Mouse (Mus musculus) lung, embryonic 16.5 days (tissue): ENCODE measurements around the gene Cntn2. TPM values are rescaled to one million over a fixed set of nuclear protein-coding genes. Genes with fewer than 3 reads are reported as not detected.

ENCODE experiments used
- ATAC-seq: fragments of 200-750 bp; cut with Nextera tagmentation; 2 replicates; pipeline ENCODE4 v1.8.0; 2017; ENCODE audit warnings: low read depth, mild to moderate bottlenecking, moderate library complexity
- H3K27ac ChIP-seq: fragments of 300-500 bp; sonication (generic); 2 replicates; pipeline ENCODE4 v1.5.1; 2014; ENCODE audit warnings: mild to moderate bottlenecking, control low read depth, low read length
- H3K27me3 ChIP-seq: fragments of 300-500 bp; sonication (generic); 2 replicates; pipeline ENCODE4 v1.6.1; 2014; ENCODE audit warnings: low read depth, low read length, mixed read lengths; ENCODE audit not compliant: control insufficient read depth, insufficient read depth
- H3K36me3 ChIP-seq: fragments of 300-500 bp; sonication (generic); 2 replicates; pipeline ENCODE4 v1.6.1; 2014; ENCODE audit warnings: low read length; ENCODE audit not compliant: control insufficient read depth, insufficient read depth
- H3K4me1 ChIP-seq: fragments of 300-500 bp; sonication (generic); replicated peaks from 2 replicates; pipeline ENCODE4 v1.6.1; 2014; ENCODE audit warnings: low read length, mixed read lengths; ENCODE audit not compliant: control insufficient read depth, insufficient read depth
- H3K4me2 ChIP-seq: fragments of 300-500 bp; sonication (generic); 2 replicates; pipeline ENCODE4 v1.6.1; 2014; ENCODE audit warnings: low read depth, low read length, control low read depth
- H3K4me3 ChIP-seq: fragments of 300-500 bp; sonication (generic); 2 replicates; pipeline ENCODE4 v1.5.1; 2014; ENCODE audit warnings: mild to moderate bottlenecking, low read length, control low read depth
- H3K9ac ChIP-seq: fragments of 300-500 bp; sonication (generic); 2 replicates; pipeline ENCODE4 v1.6.1; 2014; ENCODE audit warnings: low read length, control low read depth
- H3K9me3 ChIP-seq: fragments of 300-500 bp; sonication (generic); 2 replicates; pipeline ENCODE4 v1.6.1; 2016; ENCODE audit warnings: low read length; ENCODE audit not compliant: control insufficient read depth
- WGBS: fragments of 180-500 bp; shearing (Covaris S2); extraction: QIAGEN DNeasy Blood & Tissue Kit; methylation state at CpG from one replicate; pipeline ENCODE4 v1.1.7; 2014; 5-methylcytosine and 5-hydroxymethylcytosine counted together
- polyA plus RNA-seq: library from polyadenylated mRNA; unstranded; fragments of >200 nt; fragmentation: Nextera tagmentation; extraction: Ambion mirVana; gene quantifications from 2 replicates; pipeline ENCODE4 v1.2.1, GENCODE M21; 2015

Cntn2 gene
- polyA plus RNA-seq = 0.09 TPM in 2 replicates

GRCm38 (mm10) chr1:132542762-132543306, at the start of gene Cntn2:
Cntn2 (minus strand) TSS chr1:132543256.
- Histone ChIP-seq H3K4me2 (peak within 1 kb of the TSS; percentile 31; the same call in 1 of the 2 replicates), H3K9ac (no peak within 1 kb of the TSS), H3K27ac (no peak within 1 kb of the TSS), H3K9me3 (no peaks in the 10 kb centered on the region), H3K36me3 (no peaks in the 10 kb centered on the region), H3K27me3 (peaks cover 39% of the 10 kb centered on the region), H3K4me3 (peak within 1 kb of the TSS; percentile 7; the same call in 1 of the 2 replicates), H3K4me1 (peaks cover 10% of the 10 kb centered on the region)
- WGBS = 2% methylated on average over 30 of the region's 30 CpGs
- no peak; the same call in 1 of the 2 replicates for ATAC-seq

GRCm38 (mm10) chr1:132592145-132592544, 49.1 kb upstream of the Cntn2 start:
- H3K27me3 ChIP-seq = no peaks in the 10 kb centered on the region
- no peak overlapping the region for H3K9ac ChIP-seq
- no peak overlapping the region for H3K27ac ChIP-seq
- no peaks in the 10 kb centered on the region for H3K36me3 ChIP-seq
- no peak overlapping the region for H3K4me2 ChIP-seq
- H3K4me1 ChIP-seq = no peaks in the 10 kb centered on the region
- no peak overlapping the region for H3K4me3 ChIP-seq
- 74% methylated on average over 5 of the region's 5 CpGs for WGBS
- no peaks in the 10 kb centered on the region for H3K9me3 ChIP-seq
- no peak for ATAC-seq

GRCm38 (mm10) chr1:132591399-132591930, 48.4 kb upstream of the Cntn2 start:
- no peak for ATAC-seq

GRCm38 (mm10) chr1:132586679-132587201, 43.7 kb upstream of the Cntn2 start:
- H3K4me2 ChIP-seq = no peak overlapping the region

More at GRCm38 (mm10) chr1:132591399-132591930, 48.4 kb upstream of the Cntn2 start:
- no peaks in the 10 kb centered on the region for H3K4me1 ChIP-seq
- no peak overlapping the region for H3K27ac ChIP-seq
- WGBS = 70% methylated on average over 11 of the region's 11 CpGs
- no peaks in the 10 kb centered on the region for H3K36me3 ChIP-seq
- no peaks in the 10 kb centered on the region for H3K27me3 ChIP-seq
- H3K4me3 ChIP-seq = no peak overlapping the region
- H3K9ac ChIP-seq = no peak overlapping the region
- no peak overlapping the region for H3K4me2 ChIP-seq
- no peaks in the 10 kb centered on the region for H3K9me3 ChIP-seq

GRCm38 (mm10) chr1:132585376-132585775, 42.3 kb upstream of the Cntn2 start:
- ATAC-seq = no peak
- no peaks in the 10 kb centered on the region for H3K36me3 ChIP-seq
- 77% methylated on average over 4 of the region's 4 CpGs for WGBS
- no peak overlapping the region for H3K4me3 ChIP-seq
- no peaks in the 10 kb centered on the region for H3K9me3 ChIP-seq
- no peak overlapping the region for H3K4me2 ChIP-seq
- no peaks in the 10 kb centered on the region for H3K4me1 ChIP-seq
- no peak overlapping the region for H3K9ac ChIP-seq
- no peak overlapping the region for H3K27ac ChIP-seq
- H3K27me3 ChIP-seq = no peaks in the 10 kb centered on the region

More at GRCm38 (mm10) chr1:132586679-132587201, 43.7 kb upstream of the Cntn2 start:
- 30% methylated on average over 15 of the region's 15 CpGs for WGBS
- H3K4me3 ChIP-seq = no peak overlapping the region
- no peaks in the 10 kb centered on the region for H3K4me1 ChIP-seq
- no peak overlapping the region for H3K27ac ChIP-seq
- peak; percentile 53; the same call in 1 of the 2 replicates for ATAC-seq
- H3K9me3 ChIP-seq = no peaks in the 10 kb centered on the region
- H3K36me3 ChIP-seq = no peaks in the 10 kb centered on the region
- no peaks in the 10 kb centered on the region for H3K27me3 ChIP-seq
- no peak overlapping the region for H3K9ac ChIP-seq

- Histone ChIP-seq H3K9ac (no peak overlapping the region), H3K36me3 (no peaks in the 10 kb centered on the region), H3K27ac (no peak overlapping the region), H3K4me2 (no peak overlapping the region), H3K9me3 (no peaks in the 10 kb centered on the region), H3K27me3 (no peaks in the 10 kb centered on the region), H3K4me1 (no peaks in the 10 kb centered on the region), H3K4me3 (no peak overlapping the region)
- WGBS = 76% methylated on average over 18 of the region's 18 CpGs
- no peak for ATAC-seq
Observed at GRCm38 (mm10) chr1:132582998-132583604, 40.0 kb upstream of the Cntn2 start.

- Histone ChIP-seq H3K36me3 (no peaks in the 10 kb centered on the region), H3K27ac (no peak overlapping the region), H3K4me2 (no peak overlapping the region), H3K4me3 (no peak overlapping the region), H3K9ac (no peak overlapping the region), H3K27me3 (no peaks in the 10 kb centered on the region), H3K9me3 (no peaks in the 10 kb centered on the region), H3K4me1 (no peaks in the 10 kb centered on the region)
- no peak for ATAC-seq
- WGBS = 57% methylated on average over 14 of the region's 14 CpGs
Observed at GRCm38 (mm10) chr1:132581845-132582839, 39.1 kb upstream of the Cntn2 start.

- 88% methylated on average over 7 of the region's 7 CpGs for WGBS
- Histone ChIP-seq H3K4me1 (no peaks in the 10 kb centered on the region), H3K9ac (no peak overlapping the region), H3K27me3 (no peaks in the 10 kb centered on the region), H3K4me2 (no peak overlapping the region), H3K9me3 (no peaks in the 10 kb centered on the region), H3K27ac (no peak overlapping the region), H3K36me3 (no peaks in the 10 kb centered on the region), H3K4me3 (no peak overlapping the region)
- ATAC-seq = no peak
Observed at GRCm38 (mm10) chr1:132580063-132580462, 37.0 kb upstream of the Cntn2 start.
